Mouse (Mus musculus): ENCODE data around the gene Aebp2.

Aebp2 gene

DNA sequence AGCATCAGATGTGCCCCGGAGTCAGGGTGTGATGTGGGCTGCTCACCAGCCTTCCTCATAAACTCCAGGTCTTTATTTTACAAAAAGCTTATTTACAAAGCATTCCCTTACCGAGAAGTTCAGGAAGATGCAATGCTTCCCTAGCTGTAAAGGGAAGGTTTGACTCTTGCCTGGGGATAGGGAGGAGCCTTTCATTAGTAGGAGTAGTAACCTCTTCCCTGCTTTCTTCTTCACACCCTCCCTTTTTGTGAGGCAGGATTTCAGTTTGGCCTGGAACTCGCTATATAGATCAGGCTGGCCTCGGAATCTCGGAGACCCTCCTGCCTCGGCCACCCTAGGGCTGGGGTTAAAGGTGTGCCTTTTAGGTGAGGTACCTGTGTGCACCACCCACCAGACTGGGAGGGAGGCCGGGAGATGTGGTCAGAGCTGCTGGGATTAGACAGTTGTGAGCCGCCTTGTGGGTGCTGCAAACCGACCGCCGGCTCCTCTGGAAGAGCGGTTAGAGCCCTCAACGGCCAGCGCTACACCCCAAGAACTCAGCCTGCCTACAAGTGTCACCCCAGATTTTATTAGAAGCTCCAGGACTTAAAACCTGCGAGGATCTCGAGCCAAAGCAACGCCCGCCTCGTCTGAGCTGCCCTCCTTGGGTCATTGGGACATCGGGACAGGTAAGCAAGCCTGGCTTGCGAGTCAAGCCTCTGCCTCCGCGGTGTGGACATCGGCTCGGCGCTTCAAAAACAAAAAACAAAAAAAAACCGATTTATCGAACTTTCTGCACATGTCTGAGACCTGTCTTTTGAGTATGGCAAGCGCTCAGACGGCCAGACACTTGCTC, at the start of gene Aebp2:
Gene Aebp2, plus strand, starts transcription at position 273 of the 835 bp plus-strand sequence.
- TF ChIP-seq GATA4 (IDR thresholded peaks at IDR 0.05; ENCODE audit: insufficient replicate concordance, low read length) = no peak

DNA sequence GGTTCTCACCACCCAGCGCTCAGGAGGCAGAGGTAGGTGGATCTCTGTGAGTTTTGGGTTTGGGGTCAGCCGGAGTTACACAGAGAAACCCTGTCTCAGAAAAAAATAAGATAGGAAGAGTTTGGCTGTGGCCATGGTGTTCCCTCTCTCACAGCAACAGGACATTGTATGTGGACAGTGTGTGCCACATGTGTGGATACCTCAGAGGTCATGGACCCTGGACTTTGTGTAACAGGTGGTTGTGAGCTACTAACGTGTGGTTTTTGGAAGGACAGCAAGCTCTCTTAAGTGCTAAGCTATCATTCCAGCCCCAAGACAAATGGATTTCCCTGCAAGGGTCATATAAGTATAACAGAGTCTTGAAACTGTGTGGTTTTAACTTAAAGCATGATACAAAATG, 47.5 kb upstream of the Aebp2 start:
- TF ChIP-seq GATA4 (IDR thresholded peaks at IDR 0.05; ENCODE audit: insufficient replicate concordance, low read length) = no peak

GRCm38 (mm10) chr6:140576133-140576532, 46.3 kb upstream of the Aebp2 start:
- no peak for TF ChIP-seq GATA4 (IDR thresholded peaks at IDR 0.05; ENCODE audit: insufficient replicate concordance, low read length)

DNA sequence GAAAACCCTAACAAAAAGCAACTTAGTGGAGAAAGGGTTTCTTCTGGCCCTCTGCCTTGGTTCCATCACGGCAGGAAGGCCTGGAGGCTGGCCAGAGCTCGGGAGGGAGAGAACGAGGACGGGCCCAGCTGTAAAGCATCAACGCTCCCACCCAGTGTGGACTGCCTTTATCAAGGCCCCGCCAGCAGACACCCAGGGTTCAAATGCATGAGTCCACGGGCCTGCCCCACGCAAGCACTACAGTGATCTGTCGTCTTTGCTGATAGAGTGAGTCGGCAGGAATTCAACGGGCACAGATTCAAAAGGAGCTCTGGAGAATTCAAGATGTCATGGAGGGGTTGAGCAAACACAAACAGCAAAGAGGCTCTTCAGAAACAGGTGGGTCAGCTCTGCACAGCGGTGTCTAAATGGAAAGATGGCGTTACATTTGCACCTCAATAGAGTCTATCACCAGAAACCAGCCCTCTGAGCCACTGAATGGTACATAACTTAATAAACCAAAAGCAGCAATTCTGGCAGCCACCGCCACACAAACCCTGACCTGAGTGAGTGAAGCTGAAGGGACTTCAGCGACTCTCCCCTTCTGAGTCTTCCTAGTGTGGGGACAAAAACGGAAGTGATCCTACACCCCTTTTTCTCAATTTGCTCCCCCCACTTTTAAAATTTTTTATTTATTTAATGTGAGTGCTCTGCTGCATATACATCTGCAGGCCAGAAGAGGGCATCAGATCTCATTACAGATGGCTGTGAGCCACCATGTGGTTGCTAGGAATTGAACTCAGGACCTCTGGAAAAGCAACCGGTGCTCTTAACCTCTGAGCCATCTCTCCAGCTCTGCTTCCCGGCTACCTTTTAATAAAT, 45.3 kb upstream of the Aebp2 start:
- no peak for TF ChIP-seq GATA4 (IDR thresholded peaks at IDR 0.05; ENCODE audit: insufficient replicate concordance, low read length)

GRCm38 (mm10) chr6:140577822-140578170, 44.7 kb upstream of the Aebp2 start:
- no peak for TF ChIP-seq GATA4 (IDR thresholded peaks at IDR 0.05; ENCODE audit: insufficient replicate concordance, low read length)

DNA sequence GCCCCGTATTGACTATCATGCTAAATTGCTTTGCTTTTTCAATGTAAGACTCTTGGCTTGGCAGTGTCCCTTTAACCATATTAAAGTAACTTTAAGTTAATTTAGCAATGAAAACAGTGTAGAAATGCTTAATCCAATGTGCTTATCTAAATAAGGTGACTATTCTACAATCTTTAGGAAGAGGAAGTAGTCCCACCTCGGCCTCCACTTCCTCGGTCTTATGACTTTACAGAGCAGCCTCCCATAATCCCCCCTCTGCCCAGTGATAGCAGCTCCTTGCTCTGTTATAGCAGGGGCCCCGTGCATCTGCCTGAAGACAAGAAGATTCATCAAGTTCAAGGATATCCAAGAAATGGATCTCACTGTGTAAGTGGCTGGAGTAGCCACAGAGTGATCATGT, 42.3 kb upstream of the Aebp2 start:
- TF ChIP-seq GATA4 (IDR thresholded peaks at IDR 0.05; ENCODE audit: insufficient replicate concordance, low read length) = no peak

DNA sequence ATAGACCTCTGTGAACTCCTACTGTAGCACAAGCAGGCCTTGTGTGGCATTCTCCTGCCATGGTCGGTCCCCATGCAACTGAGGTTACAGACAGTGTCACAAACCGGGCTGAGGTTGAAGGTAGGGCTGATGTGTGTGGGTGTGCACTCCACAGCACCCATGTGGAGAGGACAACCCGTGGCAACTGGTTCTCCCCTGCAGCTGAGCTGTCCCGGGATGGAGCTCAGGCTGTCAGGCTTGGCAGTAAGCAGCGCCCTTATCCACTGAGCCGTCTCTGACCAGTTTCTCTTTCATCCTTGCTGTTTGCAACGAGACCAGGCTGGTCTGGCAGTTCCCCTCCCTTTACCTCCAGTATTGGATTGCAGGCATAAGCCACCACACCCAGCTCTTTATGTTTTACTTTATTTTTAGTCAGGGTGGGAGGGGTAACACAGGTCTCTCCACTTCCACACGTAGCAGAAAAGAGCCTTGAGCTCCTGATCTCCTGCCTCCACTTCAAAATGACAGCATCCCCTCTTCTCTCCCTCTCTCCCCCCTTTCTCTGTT, 35.7 kb upstream of the Aebp2 start:
- no peak for TF ChIP-seq GATA4 (IDR thresholded peaks at IDR 0.05; ENCODE audit: insufficient replicate concordance, low read length)

DNA sequence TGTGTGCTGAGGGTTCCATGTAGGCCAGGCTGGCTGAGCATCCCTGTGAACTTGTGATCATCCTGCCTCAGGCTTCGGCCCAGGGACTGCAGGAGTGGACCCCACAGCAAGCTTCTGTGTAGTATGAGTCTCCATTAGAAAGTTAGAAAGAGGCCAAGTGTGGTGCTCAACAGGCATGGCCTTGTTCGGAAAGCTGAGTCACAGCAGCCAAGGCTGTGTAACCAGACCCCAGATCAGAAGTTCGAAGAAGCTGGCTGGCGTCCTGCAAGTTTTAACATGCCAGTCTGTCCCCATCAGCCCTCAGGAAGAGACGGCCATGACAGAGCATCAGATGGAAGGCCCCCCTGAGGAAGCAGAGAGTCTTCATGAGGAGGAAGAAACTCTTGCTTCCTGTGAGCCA, 31.1 kb upstream of the Aebp2 start:
- no peak for TF ChIP-seq GATA4 (IDR thresholded peaks at IDR 0.05; ENCODE audit: insufficient replicate concordance, low read length)

DNA sequence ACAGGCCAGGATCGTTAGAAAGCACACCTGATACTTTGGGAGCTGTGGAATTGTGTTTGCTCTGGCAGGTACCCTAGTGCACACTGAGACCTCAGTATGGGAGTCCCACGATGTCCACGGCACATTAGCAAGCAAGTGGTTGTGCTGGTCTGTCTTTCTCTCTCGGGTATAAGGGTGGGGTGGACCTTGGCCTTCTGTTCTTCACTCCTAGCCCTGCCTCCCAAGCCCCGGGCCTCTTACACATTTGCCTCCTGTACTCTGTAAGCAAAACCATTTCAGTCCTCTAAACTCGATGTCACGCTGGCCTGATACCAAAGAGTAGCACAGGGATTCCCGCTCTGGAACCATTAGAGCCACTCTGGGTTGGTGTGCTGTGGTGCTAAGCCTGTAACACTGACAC, 29.8 kb upstream of the Aebp2 start:
- no peak for TF ChIP-seq GATA4 (IDR thresholded peaks at IDR 0.05; ENCODE audit: insufficient replicate concordance, low read length)

GRCm38 (mm10) chr6:140593420-140594170, 28.9 kb upstream of the Aebp2 start:
- TF ChIP-seq GATA4 (IDR thresholded peaks at IDR 0.05; ENCODE audit: insufficient replicate concordance, low read length) = no peak

DNA sequence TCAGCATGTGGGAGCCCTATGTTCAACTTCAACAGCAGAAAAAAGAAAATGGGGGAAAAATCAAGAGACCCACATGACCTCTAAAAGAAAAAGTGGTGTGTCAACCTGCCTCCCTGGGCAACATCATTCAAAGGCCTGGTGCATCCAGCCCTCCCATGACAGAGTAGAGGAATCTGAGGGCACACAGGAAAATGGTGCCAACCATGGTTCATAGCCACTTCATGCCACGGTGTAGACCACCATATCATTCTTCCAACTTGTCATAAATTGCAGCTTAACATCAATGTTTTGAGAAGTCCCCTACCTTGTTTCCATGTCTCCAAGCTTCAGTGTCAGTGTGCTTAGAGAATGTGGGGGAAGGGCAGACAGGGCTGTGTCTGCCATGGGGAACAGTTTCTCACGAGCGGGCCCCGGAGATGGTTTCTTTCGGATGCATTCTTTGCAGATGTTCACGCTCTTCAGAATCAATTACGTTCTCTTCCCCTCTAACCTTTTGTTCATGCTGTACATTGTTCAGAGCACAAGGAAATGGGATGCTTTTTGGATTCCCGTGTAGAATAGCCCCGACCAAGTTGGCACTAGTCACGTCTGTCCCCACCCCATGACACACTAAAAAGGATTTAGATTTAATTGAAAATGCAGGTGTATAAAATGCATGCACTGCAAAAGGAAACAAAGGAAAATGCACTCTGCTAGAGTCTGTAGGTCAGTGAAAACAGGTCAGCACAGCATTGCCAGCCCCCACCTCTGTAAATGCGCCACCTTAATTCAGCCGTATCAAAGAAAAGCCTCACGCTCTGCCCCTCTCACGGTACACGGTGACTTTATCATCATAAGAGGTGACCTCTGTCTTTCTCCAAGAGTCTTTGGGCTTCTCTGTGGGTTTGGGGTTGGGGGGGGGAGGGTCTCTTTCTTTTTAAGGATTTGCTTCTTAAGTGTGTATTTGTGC, 24.8 kb upstream of the Aebp2 start:
- no peak for TF ChIP-seq GATA4 (IDR thresholded peaks at IDR 0.05; ENCODE audit: insufficient replicate concordance, low read length)

GRCm38 (mm10) chr6:140598516-140598915, 23.9 kb upstream of the Aebp2 start:
- TF ChIP-seq GATA4 (IDR thresholded peaks at IDR 0.05; ENCODE audit: insufficient replicate concordance, low read length) = no peak

- TF ChIP-seq GATA4 (IDR thresholded peaks at IDR 0.05; ENCODE audit: insufficient replicate concordance, low read length) = no peak
Measured at GRCm38 (mm10) chr6:140599337-140599736, 23.1 kb upstream of the Aebp2 start.

DNA sequence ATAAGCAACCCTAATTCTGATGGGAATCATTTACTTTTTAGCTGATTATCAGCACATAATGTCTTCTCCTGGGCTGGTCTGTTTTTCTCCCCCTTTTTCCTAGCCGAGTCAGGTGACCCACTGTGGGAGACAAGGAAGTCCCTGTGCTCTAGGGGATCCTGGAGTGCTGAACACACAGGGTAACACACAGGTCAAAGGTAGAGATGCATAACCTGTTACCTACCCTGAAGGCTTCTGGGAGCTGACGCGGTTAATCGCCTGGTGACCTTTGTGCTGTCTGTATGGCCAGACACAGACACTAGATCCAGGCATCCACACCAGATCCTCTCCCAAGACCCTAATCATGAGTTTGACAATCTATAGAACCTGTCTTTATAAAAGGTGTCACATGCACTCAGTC, 21.3 kb upstream of the Aebp2 start:
- no peak for TF ChIP-seq GATA4 (IDR thresholded peaks at IDR 0.05; ENCODE audit: insufficient replicate concordance, low read length)

Measured in liver, adult (tissue).